Mouse (Mus musculus): ENCODE results near the gene Hsf5.

- no peak for TF ChIP-seq CTCF (IDR thresholded peaks at IDR 0.05; ENCODE audit: low read depth, low read length)
- no peak for TF ChIP-seq POLR2A (IDR thresholded peaks at IDR 0.05; ENCODE audit: insufficient read depth, low read length)
These were observed 80.2 kb downstream of the Hsf5 start for GRCm38 (mm10) chr11:87697131-87697682.
